Mouse (Mus musculus): ENCODE data around the gene Mgat2. TPM values are rescaled to one million over a fixed set of nuclear protein-coding genes. Genes with fewer than 3 reads are reported as not detected.

Mgat2 gene
- polyA plus RNA-seq, 1 experiment from 2014 or later: 56.4 TPM

DNA sequence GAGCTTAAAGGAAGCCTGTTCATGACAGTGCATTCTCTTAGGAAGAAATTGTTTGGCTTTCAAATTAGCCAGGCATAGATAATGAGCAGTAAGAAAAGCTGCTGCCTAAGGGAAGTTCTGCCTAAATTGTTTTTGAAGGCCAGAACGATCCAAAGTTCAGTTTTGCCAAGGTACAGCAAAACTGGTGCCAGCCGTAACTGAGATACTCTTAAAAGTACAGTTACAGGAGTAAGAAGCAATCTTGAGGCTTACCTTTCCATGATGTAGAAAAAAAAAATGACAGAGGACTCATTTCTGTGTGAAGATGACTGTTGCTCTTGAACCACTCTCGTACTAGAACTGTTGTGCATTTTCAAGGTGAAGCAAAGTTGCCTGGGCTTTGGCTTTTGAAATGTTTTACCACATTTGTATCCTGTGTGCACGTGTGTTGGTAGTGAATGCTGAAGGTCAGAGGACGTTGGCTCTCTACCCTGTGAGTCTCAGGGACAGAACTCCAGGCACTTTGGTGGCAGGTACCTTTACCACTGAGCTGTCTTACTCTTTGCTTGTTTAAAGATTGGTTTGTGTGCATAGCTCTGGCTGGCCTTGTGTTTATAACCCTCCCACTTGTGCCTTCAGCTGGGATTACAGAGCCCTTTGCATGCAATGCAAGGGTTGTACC, 3.0 kb downstream of the Mgat2 start:
- Histone ChIP-seq H3K4me1 (ENCODE audit: control insufficient read depth, insufficient read depth, low read length) (peaks cover 15% of the 10 kb centered on the region), H3K4me2 (replicated peaks; ENCODE audit: low read depth, low read length) (peak overlapping the region; percentile 10; the same call in 1 of the 2 replicates), H3K9me3 (ENCODE audit: control insufficient read depth, low read length) (no peaks in the 10 kb centered on the region), H3K9ac (ENCODE audit: low read depth, low read length) (0 out of 2 replicates have a peak overlapping the region, but pooled peaks have one; percentile 12), H3K27ac (ENCODE audit: low read depth, low read length) (no peak overlapping the region), H3K4me3 (ENCODE audit: low read length) (no peak overlapping the region), H3K36me3 (ENCODE audit: control insufficient read depth, insufficient read depth, low read length) (peaks cover 40% of the 10 kb centered on the region), H3K27me3 (ENCODE audit: control insufficient read depth, insufficient read depth, low read length) (no peaks in the 10 kb centered on the region)
- ATAC-seq (ENCODE audit: low FRiP score, low TSS enrichment): no peak
- 69% methylated on average over 5 of the region's 5 CpGs for WGBS

DNA sequence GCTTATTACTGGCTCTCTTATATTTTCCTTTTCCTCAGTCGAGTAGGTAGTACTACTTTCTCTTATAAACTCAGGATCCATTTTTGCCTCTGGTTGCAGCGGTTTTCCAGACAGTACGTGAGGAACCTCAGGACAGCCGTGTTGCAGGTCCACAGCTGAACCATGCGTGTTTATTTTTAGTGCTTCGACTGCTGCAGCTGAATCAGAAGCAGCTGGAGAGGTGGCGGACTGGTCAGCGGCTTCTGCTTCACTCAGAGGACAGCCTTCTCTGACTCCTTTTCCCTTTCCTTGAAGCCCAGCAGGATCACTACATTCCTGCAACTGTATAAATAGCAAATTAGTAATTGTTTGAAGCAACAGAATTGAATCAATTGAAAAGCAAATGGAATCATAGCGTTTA, 6.1 kb downstream of the Mgat2 start:
- no peak for ATAC-seq (ENCODE audit: low FRiP score, low TSS enrichment)
- Histone ChIP-seq H3K36me3 (ENCODE audit: control insufficient read depth, insufficient read depth, low read length) (peaks cover 47% of the 10 kb centered on the region), H3K9me3 (ENCODE audit: control insufficient read depth, low read length) (no peaks in the 10 kb centered on the region), H3K4me1 (ENCODE audit: control insufficient read depth, insufficient read depth, low read length) (peaks cover 15% of the 10 kb centered on the region), H3K4me3 (ENCODE audit: low read length) (no peak overlapping the region), H3K4me2 (replicated peaks; ENCODE audit: low read depth, low read length) (no peak overlapping the region), H3K27ac (ENCODE audit: low read depth, low read length) (no peak overlapping the region), H3K27me3 (ENCODE audit: control insufficient read depth, insufficient read depth, low read length) (no peaks in the 10 kb centered on the region), H3K9ac (ENCODE audit: low read depth, low read length) (no peak overlapping the region)
- 91% methylated on average over 9 of the region's 9 CpGs for WGBS

DNA sequence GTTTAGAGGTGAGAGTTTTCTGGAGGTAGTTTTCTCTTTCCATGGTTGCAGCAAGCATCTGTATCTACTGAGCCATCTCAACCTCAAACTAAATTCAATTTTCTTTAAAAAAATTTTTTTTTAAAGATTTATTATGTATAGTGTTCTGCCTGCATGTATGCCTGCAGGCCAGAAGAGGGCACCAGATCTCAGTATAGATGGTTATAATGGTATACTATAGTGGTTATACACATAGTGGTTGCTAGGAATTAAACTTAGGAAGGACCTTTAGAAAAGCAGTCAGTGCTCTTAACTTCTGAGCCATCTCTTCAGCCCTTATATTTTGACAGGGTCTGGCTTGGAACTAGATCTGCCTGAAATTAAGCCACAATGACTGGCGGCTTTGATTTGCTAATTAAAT, 6.6 kb downstream of the Mgat2 start:
- no peaks in the 10 kb centered on the region for H3K27me3 ChIP-seq (ENCODE audit: control insufficient read depth, insufficient read depth, low read length)
- no peak for ATAC-seq (ENCODE audit: low FRiP score, low TSS enrichment)
- no peak overlapping the region for H3K4me3 ChIP-seq (ENCODE audit: low read length)
- H3K9me3 ChIP-seq (ENCODE audit: control insufficient read depth, low read length): no peaks in the 10 kb centered on the region
- H3K36me3 ChIP-seq (ENCODE audit: control insufficient read depth, insufficient read depth, low read length): peaks cover 45% of the 10 kb centered on the region
- no peak overlapping the region for H3K4me2 ChIP-seq (replicated peaks; ENCODE audit: low read depth, low read length)
- 97% methylated on average over 1 of the region's 1 CpGs for WGBS
- peaks cover 14% of the 10 kb centered on the region for H3K4me1 ChIP-seq (ENCODE audit: control insufficient read depth, insufficient read depth, low read length)
- no peak overlapping the region for H3K9ac ChIP-seq (ENCODE audit: low read depth, low read length)
- H3K27ac ChIP-seq (ENCODE audit: low read depth, low read length): no peak overlapping the region

DNA sequence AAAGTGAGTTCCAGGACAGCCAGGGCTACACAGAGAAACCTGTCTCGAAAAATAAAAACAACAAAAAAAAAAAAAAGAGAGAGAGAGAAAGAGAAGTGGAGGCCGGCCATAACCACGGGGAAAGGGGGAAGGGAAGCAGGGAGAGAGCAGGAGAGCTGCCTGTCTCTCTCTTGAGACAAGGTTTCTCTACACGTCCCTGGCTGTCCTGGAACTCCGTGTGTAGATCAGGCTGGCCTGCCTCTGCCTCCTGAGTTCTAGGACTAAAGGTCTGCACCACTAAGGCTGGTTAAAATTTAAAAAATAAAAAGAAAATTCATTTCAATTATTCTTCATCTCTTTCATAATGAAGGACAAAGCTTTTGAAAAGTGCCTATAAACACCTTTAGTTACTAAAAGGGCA, 7.4 kb downstream of the Mgat2 start:
- no peak overlapping the region for H3K4me3 ChIP-seq (ENCODE audit: low read length)
- no peaks in the 10 kb centered on the region for H3K27me3 ChIP-seq (ENCODE audit: control insufficient read depth, insufficient read depth, low read length)
- peaks cover 44% of the 10 kb centered on the region for H3K36me3 ChIP-seq (ENCODE audit: control insufficient read depth, insufficient read depth, low read length)
- H3K4me1 ChIP-seq (ENCODE audit: control insufficient read depth, insufficient read depth, low read length): peaks cover 15% of the 10 kb centered on the region
- H3K9me3 ChIP-seq (ENCODE audit: control insufficient read depth, low read length): no peaks in the 10 kb centered on the region
- H3K9ac ChIP-seq (ENCODE audit: low read depth, low read length): no peak overlapping the region
- no peak overlapping the region for H3K4me2 ChIP-seq (replicated peaks; ENCODE audit: low read depth, low read length)
- 98% methylated on average over 5 of the region's 5 CpGs for WGBS
- H3K27ac ChIP-seq (ENCODE audit: low read depth, low read length): no peak overlapping the region
- ATAC-seq (ENCODE audit: low FRiP score, low TSS enrichment): no peak

DNA sequence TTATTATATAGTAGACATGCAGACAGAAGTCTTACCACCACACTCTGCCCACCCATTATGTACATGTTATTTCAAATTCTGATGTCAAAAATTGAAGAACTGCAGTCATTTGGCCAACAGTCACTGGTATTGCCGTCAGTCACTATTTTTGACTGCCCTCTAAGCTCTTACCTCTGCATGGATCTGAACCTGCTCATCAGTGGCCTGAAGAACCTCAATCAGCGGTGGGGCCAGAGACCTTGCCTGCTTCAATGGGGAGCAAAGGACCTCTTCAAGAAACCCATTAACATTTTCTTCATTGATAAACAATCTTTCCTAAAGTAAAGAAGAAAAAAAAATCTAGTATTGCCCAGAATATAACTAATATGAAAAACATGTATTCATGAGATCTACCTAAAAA, 8.7 kb downstream of the Mgat2 start:
- WGBS: 97% methylated on average over 2 of the region's 2 CpGs

DNA sequence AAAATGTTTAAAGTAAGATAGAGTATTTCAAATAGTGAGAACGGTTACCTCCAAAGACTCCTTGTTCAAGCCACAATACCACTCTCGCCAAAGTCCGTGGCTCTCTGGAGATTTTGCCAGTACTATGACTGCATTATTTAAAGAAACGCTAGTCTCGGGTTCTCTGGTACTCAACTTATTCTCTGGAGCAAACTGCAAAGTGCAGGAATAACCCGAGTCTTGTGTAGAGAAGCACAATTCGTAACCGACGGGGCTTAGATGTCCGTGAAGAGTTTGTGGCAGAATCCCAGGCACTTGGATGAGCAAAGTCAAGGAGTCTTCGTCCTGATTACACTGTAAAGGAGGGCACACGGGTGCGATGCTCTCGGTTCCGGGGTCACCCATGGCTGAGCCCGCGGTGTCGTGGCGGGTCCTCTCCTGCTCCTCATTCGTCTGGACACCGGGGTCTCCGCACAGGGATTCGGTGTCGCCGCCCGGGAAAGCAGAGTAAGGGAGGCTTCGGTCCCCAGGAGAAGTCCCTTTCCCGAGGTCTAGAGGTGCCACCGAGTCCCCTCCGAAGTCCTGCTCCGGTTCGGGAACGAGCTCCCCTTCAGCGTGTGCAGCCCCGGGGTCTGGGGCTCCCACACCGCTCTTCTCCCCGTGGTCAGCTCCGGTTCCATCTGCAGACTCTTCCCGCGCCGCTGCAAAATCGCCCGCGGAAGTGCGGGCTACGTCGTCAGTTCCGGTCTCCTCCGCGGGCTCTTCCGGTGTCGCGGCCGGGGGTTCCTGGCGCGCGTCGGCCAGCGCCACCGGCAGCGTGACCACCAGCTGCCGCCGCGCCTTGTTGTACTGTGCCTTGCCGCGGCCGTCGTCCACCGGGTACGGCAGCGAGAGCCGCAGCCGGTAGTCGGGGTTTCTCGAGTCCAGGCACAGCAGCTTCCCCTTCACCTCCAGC, 12.8 kb downstream of the Mgat2 start, which contains the start of gene Gm49383:
TSS of gene Gm49383 (minus strand) at position 661 of the 934 bp plus-strand sequence.
- Histone ChIP-seq H3K4me2 (replicated peaks; ENCODE audit: low read depth, low read length) (peak within 1 kb of the TSS; percentile 82), H3K4me1 (ENCODE audit: control insufficient read depth, insufficient read depth, low read length) (peaks cover 21% of the 10 kb centered on the region), H3K36me3 (ENCODE audit: control insufficient read depth, insufficient read depth, low read length) (peaks cover 30% of the 10 kb centered on the region), H3K4me3 (ENCODE audit: low read length) (peak within 1 kb of the TSS; percentile 73), H3K27me3 (ENCODE audit: control insufficient read depth, insufficient read depth, low read length) (no peaks in the 10 kb centered on the region), H3K27ac (ENCODE audit: low read depth, low read length) (peak within 1 kb of the TSS; percentile 45; the same call in 1 of the 2 replicates), H3K9ac (ENCODE audit: low read depth, low read length) (peak within 1 kb of the TSS; percentile 77), H3K9me3 (ENCODE audit: control insufficient read depth, low read length) (no peaks in the 10 kb centered on the region)
- under 1% methylated on average over 75 of the region's 75 CpGs for WGBS
- peak; percentile 79 for ATAC-seq (ENCODE audit: low FRiP score, low TSS enrichment)

More for the DNA sequence above, 8.7 kb downstream of the Mgat2 start:
- Histone ChIP-seq H3K4me3 (ENCODE audit: low read length) (no peak overlapping the region), H3K27me3 (ENCODE audit: control insufficient read depth, insufficient read depth, low read length) (no peaks in the 10 kb centered on the region), H3K9ac (ENCODE audit: low read depth, low read length) (no peak overlapping the region), H3K4me1 (ENCODE audit: control insufficient read depth, insufficient read depth, low read length) (peaks cover 7% of the 10 kb centered on the region), H3K4me2 (replicated peaks; ENCODE audit: low read depth, low read length) (no peak overlapping the region), H3K27ac (ENCODE audit: low read depth, low read length) (no peak overlapping the region), H3K36me3 (ENCODE audit: control insufficient read depth, insufficient read depth, low read length) (peaks cover 39% of the 10 kb centered on the region), H3K9me3 (ENCODE audit: control insufficient read depth, low read length) (no peaks in the 10 kb centered on the region)
- no peak for ATAC-seq (ENCODE audit: low FRiP score, low TSS enrichment)

DNA sequence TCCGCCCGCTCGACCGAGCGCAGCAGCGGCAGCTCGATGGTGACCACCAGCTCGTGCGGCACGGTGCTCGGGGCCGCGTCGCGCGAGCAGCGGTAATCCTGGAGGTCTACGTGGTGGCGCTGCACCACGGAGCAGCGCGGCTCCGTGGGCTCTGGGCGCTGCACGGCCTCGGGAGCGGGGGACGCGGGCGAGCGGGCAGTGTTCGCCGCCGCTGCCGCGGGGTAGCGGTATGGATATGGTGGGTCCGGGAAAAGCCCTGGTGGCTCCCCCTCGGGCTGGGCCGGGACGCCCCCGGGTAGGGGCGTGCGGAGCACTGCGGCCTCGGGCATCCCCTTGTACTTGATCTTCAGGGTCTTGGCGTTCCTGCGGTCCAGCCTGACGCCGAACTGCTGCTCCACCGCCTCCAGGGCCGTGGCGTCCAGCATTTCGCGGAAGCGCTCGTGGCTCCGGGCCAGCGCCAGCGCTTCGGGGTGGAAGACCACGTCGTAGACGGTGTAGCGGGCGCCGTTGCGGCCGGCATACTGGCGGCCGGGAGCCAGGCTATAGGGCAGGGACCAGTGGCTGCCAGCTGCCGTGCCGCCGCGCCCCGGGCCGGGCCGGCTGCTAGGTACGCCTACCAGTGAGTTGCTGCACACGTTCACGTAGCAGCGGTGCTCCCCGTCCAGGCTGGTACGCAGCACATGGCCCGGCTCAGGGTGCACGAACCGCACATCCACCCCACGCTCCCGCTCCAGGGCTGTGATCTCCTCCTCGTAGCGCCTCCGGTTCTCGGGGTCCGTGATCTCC, 13.6 kb downstream of the Mgat2 start:
- peaks cover 21% of the 10 kb centered on the region for H3K4me1 ChIP-seq (ENCODE audit: control insufficient read depth, insufficient read depth, low read length)

DNA sequence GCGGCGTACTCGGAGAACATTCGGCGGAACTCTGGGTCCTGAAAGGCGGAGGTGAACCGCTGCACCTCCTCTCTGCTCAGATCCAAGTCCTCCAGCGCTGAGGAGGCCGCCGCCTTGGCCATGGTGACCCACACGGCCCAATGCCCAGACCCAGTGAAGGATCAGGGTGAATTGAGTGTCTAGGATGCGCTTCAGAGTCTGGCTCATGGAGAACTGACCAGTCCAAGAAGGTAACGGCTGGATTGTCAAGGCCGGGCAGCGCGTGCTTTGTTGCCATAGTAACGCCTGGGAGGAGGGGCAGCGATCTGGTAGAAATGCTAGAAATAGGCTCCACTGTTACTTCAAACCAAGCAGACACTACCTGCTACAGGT, 14.2 kb downstream of the Mgat2 start, which contains the start of gene Dnaaf2:
TSS of gene Dnaaf2 (minus strand) at position 266 of the 372 bp plus-strand sequence.
- Histone ChIP-seq H3K27me3 (ENCODE audit: control insufficient read depth, insufficient read depth, low read length) (no peaks in the 10 kb centered on the region), H3K4me2 (replicated peaks; ENCODE audit: low read depth, low read length) (peak within 1 kb of the TSS; percentile 82), H3K9me3 (ENCODE audit: control insufficient read depth, low read length) (no peaks in the 10 kb centered on the region), H3K4me1 (ENCODE audit: control insufficient read depth, insufficient read depth, low read length) (peaks cover 21% of the 10 kb centered on the region), H3K36me3 (ENCODE audit: control insufficient read depth, insufficient read depth, low read length) (peaks cover 29% of the 10 kb centered on the region), H3K9ac (ENCODE audit: low read depth, low read length) (peak within 1 kb of the TSS; percentile 77), H3K4me3 (ENCODE audit: low read length) (peak within 1 kb of the TSS; percentile 73), H3K27ac (ENCODE audit: low read depth, low read length) (peak within 1 kb of the TSS; percentile 45; the same call in 1 of the 2 replicates)
- WGBS: under 1% methylated on average over 18 of the region's 18 CpGs
- ATAC-seq (ENCODE audit: low FRiP score, low TSS enrichment): peak; percentile 66

More for the DNA sequence above, 13.6 kb downstream of the Mgat2 start:
- peaks cover 28% of the 10 kb centered on the region for H3K36me3 ChIP-seq (ENCODE audit: control insufficient read depth, insufficient read depth, low read length)
- peak overlapping the region; percentile 73 for H3K4me3 ChIP-seq (ENCODE audit: low read length)
- peak; percentile 75 for ATAC-seq (ENCODE audit: low FRiP score, low TSS enrichment)
- H3K27ac ChIP-seq (ENCODE audit: low read depth, low read length): peak overlapping the region; percentile 45; the same call in 1 of the 2 replicates
- H3K9ac ChIP-seq (ENCODE audit: low read depth, low read length): peak overlapping the region; percentile 77
- peak overlapping the region; percentile 82 for H3K4me2 ChIP-seq (replicated peaks; ENCODE audit: low read depth, low read length)
- no peaks in the 10 kb centered on the region for H3K9me3 ChIP-seq (ENCODE audit: control insufficient read depth, low read length)
- WGBS: under 1% methylated on average over 89 of the region's 94 CpGs
- no peaks in the 10 kb centered on the region for H3K27me3 ChIP-seq (ENCODE audit: control insufficient read depth, insufficient read depth, low read length)

Measured in kidney, embryonic 14.5 days (tissue).